Mouse (Mus musculus) heart, adult 9 months (tissue): ENCODE data around the gene Hipk2.
A peak's percentile ranks its signal among the peaks of the same experiment; 100 is the strongest.

ENCODE experiments used
- DNase-seq, 2 experiments: peaks; one replicate each; pipeline ENCODE4 v3.0.0; 2022; ENCODE audit warnings: low spot score in 2 of 2

The Hipk2 gene

GRCm38 (mm10) chr6:38902820-38903439 is 27.0 kb upstream of the Hipk2 start:
- no peak for DNase-seq

GRCm38 (mm10) chr6:38901636-38902035 is 25.7 kb upstream of the Hipk2 start:
- no peak for DNase-seq

GRCm38 (mm10) chr6:38901152-38901551 is 25.2 kb upstream of the Hipk2 start:
- DNase-seq = no peak

GRCm38 (mm10) chr6:38900479-38901126 is 24.6 kb upstream of the Hipk2 start:
- DNase-seq = no peak

- no peak for DNase-seq
Observed at GRCm38 (mm10) chr6:38900073-38900472, 24.1 kb upstream of the Hipk2 start.

- no peak for DNase-seq
Observed at GRCm38 (mm10) chr6:38893615-38894014, 17.6 kb upstream of the Hipk2 start.

- DNase-seq = no peak
Observed at GRCm38 (mm10) chr6:38892017-38892416, 16.1 kb upstream of the Hipk2 start.

GRCm38 (mm10) chr6:38889156-38889555 is 13.2 kb upstream of the Hipk2 start:
- DNase-seq = no peak

GRCm38 (mm10) chr6:38887436-38887835 is 11.5 kb upstream of the Hipk2 start:
- DNase-seq = no peak

- DNase-seq = no peak
Observed at GRCm38 (mm10) chr6:38885132-38885531, 9.2 kb upstream of the Hipk2 start.

- DNase-seq = no peak
Observed at GRCm38 (mm10) chr6:38884482-38884881, 8.5 kb upstream of the Hipk2 start.

- DNase-seq = no peak
Observed at GRCm38 (mm10) chr6:38882728-38883171, 6.8 kb upstream of the Hipk2 start.

- no peak for DNase-seq
Observed at GRCm38 (mm10) chr6:38881975-38882374, 6.0 kb upstream of the Hipk2 start.

- no peak for DNase-seq
Observed at GRCm38 (mm10) chr6:38881468-38881867, 5.5 kb upstream of the Hipk2 start.

GRCm38 (mm10) chr6:38877674-38878073 is 1.7 kb upstream of the Hipk2 start:
- DNase-seq = no peak

GRCm38 (mm10) chr6:38875258-38876070 is 501 bp downstream of the Hipk2 start, which contains the start of gene Tbxas1:
Tbxas1 (plus strand) TSS chr6:38875404.
- DNase-seq = peak; percentile 31 to 49

- DNase-seq = peak; percentile 7 to 13
Observed at GRCm38 (mm10) chr6:38874565-38875257, 1.3 kb downstream of the Hipk2 start.

GRCm38 (mm10) chr6:38874035-38874434 is 1.9 kb downstream of the Hipk2 start:
- DNase-seq = peak; percentile 36 to 71

GRCm38 (mm10) chr6:38873316-38873715 is 2.6 kb downstream of the Hipk2 start:
- no peak for DNase-seq

GRCm38 (mm10) chr6:38871051-38871450 is 4.9 kb downstream of the Hipk2 start:
- DNase-seq = peak; percentile 23 to 31

- no peak for DNase-seq
Observed at GRCm38 (mm10) chr6:38870070-38870469, 5.9 kb downstream of the Hipk2 start.

GRCm38 (mm10) chr6:38868974-38869373 is 7.0 kb downstream of the Hipk2 start:
- DNase-seq = no peak
